Mouse (Mus musculus) megakaryocyte, embryonic 14.5 days (primary cell): ENCODE measurements at regions not wholly inside any gene's neighbourhood (a gene's known extent, or its start where the extent isn't known, plus 50 kb on each side); places are given as distances from the start of the nearest gene placed in this dataset.
A peak's percentile ranks its signal among the peaks of the same experiment; 100 is the strongest.
"Not testable (repeated sequence)": the region's sequence is repeated elsewhere in the genome, so short reads cannot be mapped to it uniquely, and the experiment has no call there.

Experiments
- H3K27me3 ChIP-seq: replicated peaks from 2 replicates; pipeline ENCODE3; 2012; ENCODE audit warnings: inconsistent platforms
- H3K36me3 ChIP-seq: replicated peaks from 2 replicates; pipeline ENCODE3; 2012; ENCODE audit warnings: low read length, inconsistent platforms, mixed read lengths
- H3K4me1 ChIP-seq: 2 replicates; pipeline ENCODE4 v1.6.1; 2012; ENCODE audit warnings: inconsistent platforms
- H3K4me3 ChIP-seq: replicated peaks from 2 replicates; pipeline ENCODE3; 2012; ENCODE audit warnings: moderate library complexity, mild to moderate bottlenecking, inconsistent platforms
- H3K9me3 ChIP-seq: 2 replicates; pipeline ENCODE4 v1.6.1; 2012; ENCODE audit warnings: inconsistent platforms
- FLI1 ChIP-seq: IDR thresholded peaks from 2 replicates; pipeline ENCODE4 v1.6.1; 2012; ENCODE audit warnings: low read length, inconsistent platforms, mixed read lengths
- GATA1 ChIP-seq: IDR thresholded peaks from 3 replicates; pipeline ENCODE4 v1.6.1; 2012; ENCODE audit warnings: mixed read lengths, low read length, inconsistent platforms, borderline replicate concordance

DNA sequence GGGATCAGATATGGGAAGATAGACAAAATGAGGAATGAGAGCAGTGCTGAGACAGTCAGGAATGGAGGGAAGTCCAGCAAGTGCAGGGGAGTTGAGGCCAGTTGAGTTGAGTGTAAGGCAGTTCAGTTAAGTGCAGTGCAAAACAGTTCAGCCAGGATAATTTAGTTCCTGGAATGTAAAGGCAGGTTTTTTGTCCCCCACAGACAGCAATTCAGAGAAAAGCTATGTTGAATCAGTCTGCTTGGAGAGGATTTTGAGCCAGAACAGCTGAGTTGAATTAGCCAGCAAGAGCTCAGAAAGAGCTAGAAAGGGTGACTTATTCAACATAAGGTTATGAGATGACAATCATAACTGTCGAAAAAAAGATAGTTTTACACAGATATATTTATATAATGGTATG is 256.9 kb upstream of the Klhl1 start:
- Histone ChIP-seq H3K27me3 (no peaks in the 10 kb centered on the region), H3K4me3 (no peak overlapping the region), H3K36me3 (no peaks in the 10 kb centered on the region), H3K9me3 (no peaks in the 10 kb centered on the region), H3K4me1 (no peaks in the 10 kb centered on the region)
- TF ChIP-seq GATA1 (no peak), FLI1 (no peak)

DNA sequence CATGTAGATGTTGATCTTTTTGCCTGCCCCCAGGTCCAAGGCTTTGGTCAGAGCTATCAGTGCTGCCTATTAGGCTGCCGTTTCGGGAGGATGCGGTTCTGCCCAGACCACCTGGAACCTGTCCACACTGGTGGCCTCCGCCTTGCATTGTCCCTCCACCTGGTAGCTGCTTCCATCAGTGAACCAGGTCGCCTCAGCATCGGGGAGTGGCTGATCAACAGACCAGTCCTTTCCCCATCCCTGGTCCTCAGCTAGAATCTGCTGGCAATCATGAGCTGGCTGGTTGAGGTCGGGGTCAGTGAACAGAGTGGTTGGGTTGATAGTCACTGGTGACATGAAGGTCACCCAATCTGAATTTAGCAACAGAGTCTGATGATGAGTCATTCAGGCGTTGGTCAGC is 241.7 kb upstream of the Klhl1 start:
- no peaks in the 10 kb centered on the region for H3K4me1 ChIP-seq
- H3K9me3 ChIP-seq: peaks cover 8% of the 10 kb centered on the region
- no peaks in the 10 kb centered on the region for H3K27me3 ChIP-seq
- no peak for TF ChIP-seq FLI1
- TF ChIP-seq GATA1: no peak
- no peaks in the 10 kb centered on the region for H3K36me3 ChIP-seq
- no peak overlapping the region for H3K4me3 ChIP-seq

DNA sequence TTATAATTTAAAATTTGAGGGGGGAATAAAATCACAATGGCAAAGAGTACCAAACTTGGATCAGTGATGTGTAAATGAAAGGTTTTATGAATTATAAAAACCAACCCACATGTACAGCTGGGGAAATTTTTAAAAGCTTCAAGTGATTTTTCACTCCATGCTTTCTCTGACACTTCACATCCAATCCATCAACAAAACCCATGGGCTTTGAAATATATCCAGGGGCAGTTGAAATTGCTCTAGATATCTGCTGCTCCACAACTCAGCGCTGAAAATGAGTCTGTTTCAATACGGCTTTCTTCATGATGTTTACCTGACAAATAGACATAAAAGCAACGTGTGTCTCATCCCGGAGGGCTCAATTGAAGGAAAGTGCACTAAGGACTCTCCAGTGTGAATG is 214.3 kb upstream of the Klhl1 start:
- no peaks in the 10 kb centered on the region for H3K4me1 ChIP-seq
- no peak overlapping the region for H3K4me3 ChIP-seq
- H3K27me3 ChIP-seq: no peaks in the 10 kb centered on the region
- H3K36me3 ChIP-seq: no peaks in the 10 kb centered on the region
- TF ChIP-seq FLI1 (no peak), GATA1 (no peak)
- H3K9me3 ChIP-seq: no peaks in the 10 kb centered on the region

DNA sequence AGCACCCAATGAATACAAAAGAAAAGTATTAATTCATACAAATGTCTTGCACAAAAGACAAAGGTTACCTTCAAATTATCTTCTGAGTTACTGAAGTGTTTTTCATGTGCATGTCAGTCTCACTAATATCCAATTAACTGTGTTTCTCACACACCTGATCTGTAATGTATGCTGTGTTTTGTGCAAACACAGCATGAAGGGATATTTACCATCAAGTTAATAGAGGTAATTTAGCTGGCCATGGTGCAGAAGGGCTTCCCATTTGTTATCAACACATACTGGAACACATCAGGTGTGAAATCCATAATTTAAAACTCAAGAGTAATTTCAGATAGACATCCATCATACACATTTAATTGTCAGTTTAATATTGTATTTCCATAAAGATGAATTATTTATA is 178.2 kb upstream of the Klhl1 start:
- TF ChIP-seq GATA1: no peak

DNA sequence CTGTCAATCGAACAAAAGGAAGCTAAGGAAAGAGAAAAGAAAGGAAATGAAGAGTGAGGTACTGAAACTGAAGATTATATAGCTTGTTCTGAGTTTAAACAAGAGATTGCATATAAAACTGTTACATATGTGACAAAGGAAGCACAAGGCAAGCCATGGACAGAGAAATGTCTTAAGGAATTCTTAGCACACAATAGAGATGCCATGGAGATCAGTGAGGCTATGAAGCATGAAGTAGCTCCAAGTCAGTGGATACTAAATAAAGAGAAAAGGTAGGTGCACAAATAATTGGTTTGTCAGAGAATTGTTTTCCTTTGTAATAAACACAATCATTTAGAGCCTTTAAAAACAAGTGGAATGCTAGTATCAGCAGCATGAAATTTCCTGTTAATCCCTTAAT is 172.0 kb upstream of the Klhl1 start:
- Histone ChIP-seq H3K36me3 (no peaks in the 10 kb centered on the region), H3K4me1 (no peaks in the 10 kb centered on the region), H3K9me3 (no peaks in the 10 kb centered on the region), H3K4me3 (no peak overlapping the region), H3K27me3 (no peaks in the 10 kb centered on the region)
- no peak for TF ChIP-seq GATA1
- no peak for TF ChIP-seq FLI1

More for the DNA sequence above, 178.2 kb upstream of the Klhl1 start:
- Histone ChIP-seq H3K27me3 (no peaks in the 10 kb centered on the region), H3K9me3 (no peaks in the 10 kb centered on the region), H3K4me3 (no peak overlapping the region), H3K4me1 (no peaks in the 10 kb centered on the region), H3K36me3 (no peaks in the 10 kb centered on the region)

DNA sequence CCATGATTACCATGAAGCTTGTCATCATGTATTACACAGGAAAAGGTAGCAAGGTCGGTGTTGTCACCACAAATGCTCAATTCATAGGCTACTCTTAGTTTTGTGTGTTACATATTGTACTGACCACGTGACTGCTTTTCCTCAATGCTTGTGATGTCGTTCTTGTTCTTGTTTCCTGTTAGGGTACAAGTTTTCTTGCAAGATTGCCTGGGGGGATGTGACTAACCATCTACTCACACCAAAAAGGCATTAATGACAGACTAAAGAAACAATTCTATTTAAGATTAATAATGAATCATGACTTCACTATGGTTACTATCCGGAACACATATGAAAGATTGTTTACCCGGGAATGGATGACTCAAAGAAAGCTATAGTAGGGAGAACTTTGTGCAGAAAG is 165.0 kb upstream of the Klhl1 start:
- Histone ChIP-seq H3K27me3 (no peaks in the 10 kb centered on the region), H3K36me3 (no peaks in the 10 kb centered on the region)
- TF ChIP-seq GATA1 (no peak), FLI1 (no peak)

DNA sequence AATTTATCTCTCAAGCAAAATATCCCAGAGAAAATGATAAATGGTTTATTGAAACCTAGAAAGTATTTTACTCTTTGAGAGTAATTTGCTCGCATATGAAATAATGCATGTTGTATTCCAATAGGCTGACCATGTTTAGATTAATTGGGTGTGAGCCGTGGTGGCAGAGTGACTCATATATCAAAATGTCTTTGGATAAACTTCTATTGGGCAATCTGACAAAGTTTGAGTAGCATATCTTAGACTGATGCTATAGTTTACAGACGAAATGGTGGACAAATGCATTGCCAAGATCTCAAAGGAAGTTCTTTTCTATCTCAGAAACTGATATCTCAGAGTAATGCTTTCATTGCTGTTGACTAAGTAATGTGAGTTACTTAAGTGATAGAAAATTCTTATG is 162.8 kb upstream of the Klhl1 start:
- Histone ChIP-seq H3K27me3 (no peaks in the 10 kb centered on the region), H3K9me3 (no peaks in the 10 kb centered on the region), H3K4me3 (no peak overlapping the region), H3K36me3 (no peaks in the 10 kb centered on the region), H3K4me1 (no peaks in the 10 kb centered on the region)
- TF ChIP-seq GATA1: no peak
- TF ChIP-seq FLI1: no peak

More for the DNA sequence above, 165.0 kb upstream of the Klhl1 start:
- Histone ChIP-seq H3K4me3 (no peak overlapping the region), H3K9me3 (no peaks in the 10 kb centered on the region), H3K4me1 (no peaks in the 10 kb centered on the region)

DNA sequence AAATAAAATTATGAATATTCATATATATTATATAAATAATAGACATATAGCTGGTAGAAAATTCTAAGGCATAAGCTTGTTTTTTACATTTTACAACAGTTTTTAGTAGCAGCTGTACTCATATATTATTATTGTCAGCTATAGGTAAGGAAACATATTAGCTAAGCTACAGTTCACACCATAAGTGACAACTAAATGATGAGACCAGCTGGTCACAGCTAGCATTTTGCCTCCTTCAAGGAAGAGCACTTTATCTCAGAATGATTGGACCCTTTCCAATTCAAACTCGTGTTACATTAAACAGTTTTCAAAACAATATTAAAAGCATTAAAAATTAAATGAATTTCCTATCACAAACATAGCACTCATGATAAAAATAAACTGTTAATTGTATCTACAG is 157.3 kb upstream of the Klhl1 start:
- no peak for TF ChIP-seq FLI1
- TF ChIP-seq GATA1: no peak
- Histone ChIP-seq H3K27me3 (no peaks in the 10 kb centered on the region), H3K4me3 (no peak overlapping the region), H3K9me3 (no peaks in the 10 kb centered on the region), H3K36me3 (no peaks in the 10 kb centered on the region), H3K4me1 (no peaks in the 10 kb centered on the region)

DNA sequence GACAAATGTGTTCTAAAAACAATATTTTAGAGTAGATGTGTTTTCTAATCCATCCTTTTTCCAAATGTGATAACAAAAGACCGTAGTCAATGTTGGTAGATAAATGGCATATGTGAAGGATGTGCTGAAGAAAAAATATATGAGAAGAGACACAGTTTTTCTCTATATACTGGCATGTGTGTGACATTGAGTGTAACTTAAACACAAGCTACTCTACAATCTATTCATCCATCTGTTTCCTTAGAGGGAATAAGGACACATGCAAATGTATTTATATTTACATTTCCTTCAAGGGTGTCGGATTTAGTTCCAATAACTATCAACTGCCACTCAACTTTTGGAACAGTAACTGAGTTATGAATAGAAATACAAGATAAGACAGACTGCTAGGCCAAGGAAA is 149.7 kb upstream of the Klhl1 start:
- TF ChIP-seq FLI1 (no peak), GATA1 (no peak)
- Histone ChIP-seq H3K36me3 (no peaks in the 10 kb centered on the region), H3K4me3 (no peak overlapping the region), H3K27me3 (no peaks in the 10 kb centered on the region), H3K9me3 (no peaks in the 10 kb centered on the region), H3K4me1 (no peaks in the 10 kb centered on the region)

DNA sequence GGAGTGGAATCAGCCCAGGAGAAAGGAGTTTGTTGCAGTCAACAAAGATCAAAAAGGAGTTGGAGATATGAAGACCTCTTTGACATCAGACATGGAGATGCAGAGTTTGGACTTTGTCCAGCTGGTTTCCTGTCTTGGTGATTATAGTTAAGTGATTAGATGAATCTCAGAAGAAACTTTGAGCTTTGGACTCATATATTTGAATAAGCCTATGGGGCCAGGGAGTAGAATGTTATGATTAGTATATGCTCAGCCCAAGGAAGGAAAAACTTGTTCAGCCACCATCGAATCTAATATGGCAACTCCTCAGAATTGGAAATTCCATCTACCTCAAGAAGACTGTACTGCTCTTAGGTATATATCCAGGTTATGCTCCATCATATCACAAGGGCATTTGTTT is 137.6 kb upstream of the Klhl1 start:
- Histone ChIP-seq H3K4me3 (no peak overlapping the region), H3K36me3 (no peaks in the 10 kb centered on the region), H3K9me3 (no peaks in the 10 kb centered on the region), H3K27me3 (no peaks in the 10 kb centered on the region), H3K4me1 (no peaks in the 10 kb centered on the region)
- TF ChIP-seq GATA1 (no peak), FLI1 (no peak)

DNA sequence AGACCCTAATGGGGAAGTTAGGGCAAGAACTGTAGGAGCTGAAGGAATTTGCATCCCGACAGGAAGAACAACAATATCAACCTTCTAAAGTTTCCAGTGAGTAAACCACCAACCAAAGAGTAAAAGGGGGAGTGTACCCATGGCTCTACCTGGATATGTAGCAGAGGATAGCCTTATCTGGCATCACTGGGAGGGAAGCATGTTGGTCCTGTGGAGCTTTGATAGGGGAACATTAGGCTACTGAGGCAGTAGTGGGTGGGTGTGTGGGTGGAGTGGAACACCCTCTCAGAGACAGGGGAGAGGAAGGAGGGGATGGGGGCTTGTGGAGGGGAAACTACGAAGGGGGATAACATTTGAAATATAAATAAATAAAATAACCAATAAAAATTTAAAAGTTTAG is 111.4 kb upstream of the Klhl1 start:
- no peak for TF ChIP-seq GATA1
- no peak for TF ChIP-seq FLI1
- Histone ChIP-seq H3K9me3 (no peaks in the 10 kb centered on the region), H3K4me3 (no peak overlapping the region), H3K36me3 (no peaks in the 10 kb centered on the region), H3K27me3 (no peaks in the 10 kb centered on the region), H3K4me1 (no peaks in the 10 kb centered on the region)

DNA sequence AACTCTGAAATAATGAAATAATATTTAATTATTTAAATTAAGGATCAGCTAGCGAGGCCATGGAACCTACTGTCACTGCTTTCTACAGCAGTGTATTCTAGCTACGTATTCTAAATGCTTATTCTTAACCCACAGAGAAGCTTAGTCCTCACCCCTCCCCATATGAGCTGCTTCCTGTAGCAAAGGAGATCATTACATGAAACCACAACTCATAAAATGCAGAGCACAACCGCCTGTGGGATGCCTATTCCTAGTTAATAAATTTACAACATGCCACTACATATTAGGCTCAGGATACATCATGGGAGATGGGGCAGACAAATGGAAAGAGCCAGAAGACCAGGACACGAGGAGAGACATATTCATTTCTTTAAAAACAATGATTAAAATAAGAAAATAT is 87.8 kb upstream of the Klhl1 start:
- peak overlapping the region; percentile 46 for H3K4me3 ChIP-seq
- no peaks in the 10 kb centered on the region for H3K27me3 ChIP-seq
- H3K9me3 ChIP-seq: no peaks in the 10 kb centered on the region
- H3K36me3 ChIP-seq: no peaks in the 10 kb centered on the region
- TF ChIP-seq GATA1: no peak
- no peak for TF ChIP-seq FLI1
- H3K4me1 ChIP-seq: no peaks in the 10 kb centered on the region

DNA sequence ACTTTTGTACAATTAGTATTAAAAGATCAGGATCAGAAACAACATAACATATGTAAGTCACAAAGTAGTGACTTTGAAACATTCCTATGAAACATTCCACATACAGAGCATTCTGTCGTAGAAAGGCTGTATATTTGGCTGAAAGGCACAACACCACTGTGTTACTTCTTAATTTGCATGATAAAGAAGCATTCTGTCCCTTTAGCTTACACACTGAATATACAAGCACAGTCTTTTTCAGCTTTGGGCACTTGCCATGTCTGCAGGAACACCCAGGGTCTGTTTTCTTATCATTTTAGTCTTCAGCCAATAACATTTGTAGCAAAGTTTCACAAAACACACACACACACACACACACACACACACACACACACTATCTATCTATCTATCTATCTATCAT is 82.2 kb upstream of the Klhl1 start:
- H3K27me3 ChIP-seq, H3K4me1 ChIP-seq, H3K4me3 ChIP-seq, H3K9me3 ChIP-seq, H3K36me3 ChIP-seq: not testable (repeated sequence)
